Mouse (Mus musculus): ENCODE results near the gene Polg2.
"Not testable (repeated sequence)": the region's sequence is repeated elsewhere in the genome, so short reads cannot be mapped to it uniquely, and the experiment has no call there.

The Polg2 gene

DNA sequence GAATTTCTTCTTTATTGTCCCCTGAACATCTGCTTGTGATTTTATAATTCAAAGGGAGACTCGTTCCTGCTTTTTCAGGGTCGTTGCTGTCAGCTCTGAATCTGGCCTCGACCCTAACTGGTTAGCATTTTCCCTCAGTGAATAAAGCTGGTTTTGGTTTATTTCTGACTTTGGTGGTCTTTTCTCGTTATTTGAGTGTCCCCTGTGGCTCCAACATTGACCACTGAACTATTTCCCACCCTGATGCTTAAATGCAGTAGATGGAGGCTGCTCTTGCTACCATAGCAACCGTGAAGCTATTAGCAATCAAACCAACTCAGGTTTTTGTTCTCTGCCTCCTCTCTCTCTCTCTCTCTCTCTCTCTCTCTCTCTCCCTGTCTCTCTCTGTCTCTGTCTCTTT is 51.4 kb downstream of the Polg2 start:
- DNase-seq (ENCODE audit: low read depth, low spot score), result no peak

DNA sequence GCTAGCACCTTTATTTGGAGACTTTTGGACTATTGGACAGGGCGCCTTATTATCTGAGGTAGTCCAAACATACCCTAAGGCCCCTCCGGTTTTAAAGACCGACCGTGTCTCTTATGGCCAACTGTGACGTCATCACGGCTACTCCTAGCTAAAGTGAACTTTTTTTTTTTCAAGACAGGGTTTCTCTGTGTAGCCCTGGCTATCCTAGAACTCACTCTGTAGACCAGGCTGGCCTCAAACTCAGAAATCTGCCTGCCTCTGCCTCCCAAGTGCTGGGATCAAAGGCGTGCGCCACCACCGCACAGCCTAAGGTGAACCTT is 54.5 kb downstream of the Polg2 start:
- DNase-seq (ENCODE audit: low read depth, low spot score), result not testable (repeated sequence)

DNA sequence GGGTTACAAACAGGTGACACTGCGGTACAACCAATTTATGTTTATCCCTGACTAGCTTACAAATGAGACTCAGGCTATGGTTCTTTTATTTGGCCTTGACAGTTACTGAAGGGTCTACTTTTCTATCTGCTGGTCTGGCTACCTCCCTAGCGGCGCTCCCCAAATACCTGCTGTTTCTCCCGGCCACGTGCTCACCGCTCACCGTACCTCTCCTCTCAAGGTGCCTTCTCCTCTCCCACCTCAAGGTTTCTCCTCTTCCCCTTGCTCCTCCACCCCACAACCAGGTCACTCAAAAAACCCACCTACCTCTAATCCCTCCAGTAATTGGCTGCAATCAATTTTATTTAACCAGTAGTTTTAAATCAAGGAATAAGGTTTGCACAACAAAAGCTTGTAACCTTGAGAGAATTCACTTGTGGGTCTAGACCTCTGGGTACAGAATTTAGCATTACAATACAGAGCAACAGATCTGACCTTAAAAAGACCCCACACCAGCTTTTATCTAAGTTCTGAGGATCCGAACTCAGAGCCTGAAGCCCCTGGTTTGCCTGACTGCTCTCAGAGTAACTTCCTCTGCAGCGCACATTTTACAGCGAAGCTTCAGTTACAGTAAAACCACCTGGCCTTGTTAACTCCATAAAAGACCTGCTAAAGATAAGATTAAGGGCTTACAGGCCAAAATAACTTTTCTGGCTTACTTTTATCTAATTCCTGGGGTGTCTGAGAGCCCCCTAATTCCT is 55.0 kb downstream of the Polg2 start:
- no peak for DNase-seq (ENCODE audit: low read depth, low spot score)

DNA sequence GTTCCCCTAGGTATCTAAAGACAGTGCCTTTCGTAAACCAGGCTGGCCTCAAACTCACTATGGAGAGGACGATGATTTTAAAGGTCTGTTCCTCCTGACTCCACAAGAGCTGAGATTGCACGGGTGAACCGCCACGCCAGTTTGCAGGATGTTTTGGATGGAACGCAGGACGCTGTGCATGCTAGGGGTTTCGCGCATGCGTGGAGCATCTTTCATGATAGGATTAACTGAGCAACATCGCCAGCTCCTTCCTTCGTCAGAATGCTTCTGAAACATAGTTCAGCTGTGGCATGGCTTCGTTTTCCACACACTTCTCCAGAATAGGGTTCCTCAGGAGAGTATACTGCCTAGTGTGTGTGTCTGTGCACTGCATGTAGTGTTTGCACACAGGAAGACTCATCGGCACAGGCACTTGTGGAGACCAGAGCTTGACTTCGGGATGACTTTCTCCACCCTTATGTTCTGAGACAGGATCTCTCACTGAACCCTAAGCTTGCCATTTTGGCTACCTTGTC is 55.7 kb downstream of the Polg2 start:
- no peak for DNase-seq (ENCODE audit: low read depth, low spot score)

DNA sequence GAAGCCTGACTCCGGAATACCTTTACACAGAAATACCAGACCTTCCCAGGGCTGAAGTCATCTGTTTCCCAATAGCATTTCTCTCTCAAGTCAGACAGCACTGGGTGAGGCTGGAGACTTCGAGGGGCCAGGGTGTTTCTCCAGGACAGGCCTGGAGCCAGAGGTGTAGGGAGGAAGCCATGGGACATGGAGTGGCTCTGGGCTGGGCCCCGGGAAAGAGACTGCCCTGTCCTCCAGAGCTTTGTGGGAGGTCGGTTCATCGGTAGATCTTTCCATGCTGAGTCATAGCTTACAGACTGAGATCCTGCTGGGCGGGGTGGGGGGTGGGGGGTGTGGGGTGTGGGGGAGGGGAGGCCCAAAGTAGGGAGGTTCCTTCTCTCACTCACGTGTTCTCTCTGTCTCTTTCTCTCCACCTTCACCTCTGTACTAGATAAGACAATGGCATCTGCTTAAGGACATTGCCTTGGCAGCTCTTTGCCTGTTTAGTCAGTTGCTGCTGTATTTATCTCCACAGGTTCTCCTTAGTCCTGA is 56.4 kb downstream of the Polg2 start:
- DNase-seq (ENCODE audit: low read depth, low spot score), result peak; percentile 51

DNA sequence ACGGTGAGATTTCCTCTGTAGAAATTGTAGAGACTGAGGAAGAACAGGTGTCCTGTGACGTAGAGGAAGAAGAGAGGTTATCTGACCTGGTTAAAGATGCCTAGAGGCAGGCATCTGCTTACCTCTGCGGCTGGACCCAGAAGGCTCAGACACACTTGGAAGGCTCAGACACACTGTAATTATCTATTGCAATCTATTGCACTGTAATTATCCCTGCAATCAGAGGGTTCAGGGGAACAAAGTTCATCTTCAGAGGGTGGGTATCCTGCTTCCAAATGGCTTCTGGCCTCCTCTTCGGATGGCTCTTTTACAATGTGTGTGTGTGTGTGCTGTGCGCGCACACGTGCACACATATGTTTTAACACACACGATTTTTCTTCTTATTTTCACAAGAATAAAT is 59.0 kb downstream of the Polg2 start:
- no peak for DNase-seq (ENCODE audit: low read depth, low spot score)
